Mouse (Mus musculus) spleen, postnatal 4 days (tissue): Measurements from ENCODE around the gene Ube3c.
A peak's percentile ranks its signal among the peaks of the same experiment; 100 is the strongest.
"Not testable (repeated sequence)": the region's sequence is repeated elsewhere in the genome, so short reads cannot be mapped to it uniquely, and the experiment has no call there.

Experiments used
- DNase-seq, 2 experiments: peaks; one replicate each; pipeline ENCODE4 v3.0.0; 2022; ENCODE audit warnings: low spot score in 2 of 2

Ube3c gene

GRCm38 (mm10) chr5:29568848-29569377, at the start of gene Ube3c:
Gene Ube3c (plus strand): TSS chr5:29569242.
- DNase-seq = peak; percentile 97 to 98

- no peak for DNase-seq
These were observed 8.9 kb upstream of the Ube3c start for GRCm38 (mm10) chr5:29560111-29560510.

DNA sequence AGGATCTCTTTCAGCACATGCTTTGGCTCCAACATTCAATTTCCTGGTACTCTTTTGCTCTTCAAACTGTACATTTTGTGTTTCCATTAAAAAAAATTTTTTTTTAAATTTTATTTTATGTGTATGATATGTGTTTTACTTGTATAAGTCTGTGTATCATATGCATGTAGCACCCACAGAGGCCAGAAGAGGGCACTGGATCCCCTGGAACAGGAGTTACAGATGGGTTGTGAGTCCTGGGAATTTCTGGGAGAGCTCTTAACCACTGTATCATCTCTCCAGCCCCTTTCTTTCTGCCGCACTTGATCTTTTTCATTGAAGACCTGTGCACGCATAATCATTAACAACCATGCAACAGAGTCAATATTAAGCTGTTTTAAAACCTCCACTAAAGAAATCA, 8.4 kb upstream of the Ube3c start:
- DNase-seq = no peak

DNA sequence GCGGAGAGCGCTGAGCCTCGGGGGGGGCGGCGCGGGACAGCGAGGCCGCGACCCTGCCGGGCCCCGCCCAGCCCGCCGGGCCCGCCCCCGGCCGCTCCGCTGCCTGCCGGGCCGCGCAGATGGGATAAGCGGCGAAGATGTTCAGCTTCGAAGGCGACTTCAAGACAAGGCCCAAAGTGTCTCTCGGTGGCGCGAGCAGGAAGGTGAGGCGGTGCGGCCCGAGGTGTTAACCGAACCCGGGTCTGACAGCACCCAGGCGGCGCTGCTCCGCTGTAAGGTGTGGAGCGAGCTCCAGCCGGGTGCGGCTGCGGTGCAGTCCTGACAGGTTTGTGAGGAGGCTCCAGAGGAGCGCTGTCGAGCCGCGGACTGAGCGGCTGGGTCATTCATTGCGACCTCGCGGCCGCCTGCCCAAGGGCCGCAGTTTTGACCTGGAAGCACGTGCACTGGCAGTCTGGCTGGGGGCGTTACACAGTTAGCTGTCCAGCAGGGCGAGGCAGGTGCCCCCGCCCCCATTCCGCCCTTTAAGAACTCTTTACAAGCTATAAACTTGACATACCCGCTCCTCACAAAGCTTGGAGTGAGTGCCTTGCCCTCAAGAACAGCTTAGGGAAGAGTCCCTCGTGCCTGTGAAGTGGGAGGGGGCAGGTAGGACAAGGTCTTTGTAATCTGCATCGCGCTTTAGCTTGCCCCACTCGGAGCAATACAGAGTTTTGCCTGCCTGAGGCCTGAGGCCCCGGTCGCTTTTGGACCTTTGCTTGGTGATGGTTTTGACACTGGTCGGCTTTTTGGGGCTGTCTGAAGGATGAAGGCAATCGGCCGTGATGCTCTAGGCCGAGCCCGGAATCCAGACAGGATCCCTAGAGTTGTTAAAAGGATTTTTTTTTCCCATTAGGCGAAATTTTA, 587 bp downstream of the Ube3c start:
- DNase-seq = no peak

DNA sequence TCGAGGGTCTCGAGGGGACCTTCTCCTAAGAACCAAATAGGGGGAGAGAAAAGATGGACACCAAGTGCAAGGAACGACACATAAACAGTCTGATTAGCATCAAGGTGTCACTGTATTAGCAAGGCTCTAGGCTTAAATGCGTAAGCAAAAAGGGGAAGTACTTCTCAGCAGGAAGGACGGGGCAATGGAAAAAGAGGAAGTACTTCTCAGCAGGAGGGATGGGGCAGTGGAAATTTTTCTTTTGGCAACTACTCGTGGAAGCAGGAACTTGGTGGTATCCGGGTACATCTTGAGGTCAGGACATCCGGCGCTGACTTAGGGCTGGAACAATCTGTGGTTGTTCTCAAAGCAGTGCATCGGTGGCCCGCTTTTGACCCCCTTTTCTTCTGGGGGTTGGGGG, 5.2 kb downstream of the Ube3c start:
- DNase-seq = not testable (repeated sequence)

DNA sequence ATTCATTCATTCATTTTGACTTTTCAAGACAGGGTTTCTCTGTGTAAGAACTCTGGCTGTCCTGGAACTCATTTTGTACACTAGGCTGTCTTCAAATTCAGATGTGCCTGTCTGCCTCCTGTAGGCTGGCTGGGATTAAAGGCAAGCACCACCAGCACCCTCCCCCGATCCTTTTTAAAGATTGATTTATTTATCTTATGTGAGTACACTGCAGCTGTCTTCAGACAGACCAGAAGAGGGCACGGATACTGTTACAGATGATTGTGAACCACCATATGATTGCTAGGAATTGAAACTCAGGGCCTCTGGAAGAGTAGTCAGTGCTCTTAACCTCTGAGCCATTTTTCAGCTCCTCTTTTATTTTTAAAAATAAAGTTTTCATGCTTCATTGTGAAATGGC, 6.0 kb downstream of the Ube3c start:
- no peak for DNase-seq

DNA sequence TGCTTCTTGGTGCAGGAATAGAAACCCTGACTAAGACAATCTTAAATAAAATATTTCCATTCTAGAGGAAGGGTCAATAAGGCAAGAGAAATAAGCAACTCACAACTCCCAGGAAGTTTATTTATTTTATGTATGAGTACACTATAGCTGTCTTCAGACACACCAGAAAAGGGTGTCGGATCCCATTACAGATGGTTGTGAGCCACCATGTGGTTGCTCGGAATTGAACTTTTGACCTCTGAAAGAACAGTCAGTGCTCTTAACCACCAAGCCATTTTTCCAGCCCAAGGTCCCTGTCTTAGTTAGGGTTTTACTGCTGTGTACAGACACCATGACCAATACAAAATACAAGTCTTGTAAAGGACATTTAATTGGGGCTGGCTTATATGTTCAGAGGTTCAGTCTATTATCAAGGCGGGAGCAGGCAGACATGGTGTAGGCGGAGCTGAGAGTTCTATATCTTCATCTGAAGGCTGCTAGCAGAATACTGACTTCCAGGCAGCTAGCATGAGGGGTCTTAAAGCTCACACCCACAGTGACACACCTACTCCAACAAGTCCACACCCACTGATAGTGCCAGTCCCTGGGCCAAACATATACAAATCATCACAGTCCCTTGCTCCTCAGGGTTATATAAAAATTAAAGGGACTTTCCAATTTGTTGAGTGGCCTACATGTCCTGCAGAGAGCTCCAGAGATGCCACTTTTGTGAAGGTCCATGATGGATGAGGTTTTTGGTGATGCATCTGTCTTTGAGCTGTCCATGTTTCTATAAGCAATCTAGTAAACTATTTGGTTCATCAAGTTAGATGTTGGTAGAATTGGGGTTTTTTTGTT, 9.0 kb downstream of the Ube3c start:
- DNase-seq = peak in 1 of 2 experiments; percentile 16

- no peak for DNase-seq
These were observed 15.0 kb downstream of the Ube3c start for GRCm38 (mm10) chr5:29583880-29584595.

GRCm38 (mm10) chr5:29592161-29592560, 23.1 kb downstream of the Ube3c start:
- DNase-seq = not testable (repeated sequence)

DNA sequence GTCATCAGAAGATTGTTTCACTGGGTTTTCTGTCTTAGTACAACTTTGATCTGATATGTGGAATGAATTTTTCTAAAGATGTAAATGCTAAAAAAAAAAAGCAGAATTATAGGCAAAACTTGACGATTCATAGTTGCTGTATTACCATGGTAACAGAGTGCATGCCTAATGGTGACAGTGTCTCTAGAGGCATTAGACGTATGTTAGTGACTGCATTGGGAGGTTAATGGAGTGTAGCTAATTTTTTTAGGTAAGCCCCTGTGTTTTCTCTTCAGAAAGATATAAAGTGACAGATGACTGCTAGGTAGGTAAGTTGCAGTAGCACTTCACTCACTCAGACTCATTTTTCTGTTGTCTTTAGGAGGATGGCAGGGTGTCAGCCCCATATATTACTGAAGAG, 37.5 kb downstream of the Ube3c start:
- DNase-seq = no peak

DNA sequence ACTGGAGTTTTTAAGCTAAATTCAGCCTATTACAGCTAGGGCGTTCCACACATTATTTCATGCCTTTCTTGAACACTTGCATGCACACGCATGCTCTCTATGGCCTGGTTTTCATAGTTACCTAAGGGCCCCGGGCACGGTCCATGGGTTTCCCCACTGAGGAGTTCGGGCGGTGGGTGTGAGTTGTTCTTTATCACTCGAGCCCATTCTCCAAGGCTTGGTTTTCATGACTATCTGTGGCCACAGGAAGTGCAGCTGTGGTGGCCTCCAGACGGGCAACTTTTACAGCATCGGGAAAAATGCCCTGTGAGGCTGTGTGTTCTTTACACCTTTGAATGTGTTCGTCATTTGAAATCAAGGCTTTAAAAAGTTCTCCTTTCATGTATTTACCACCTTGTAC, 56.6 kb downstream of the Ube3c start:
- DNase-seq = peak; percentile 31 to 68

DNA sequence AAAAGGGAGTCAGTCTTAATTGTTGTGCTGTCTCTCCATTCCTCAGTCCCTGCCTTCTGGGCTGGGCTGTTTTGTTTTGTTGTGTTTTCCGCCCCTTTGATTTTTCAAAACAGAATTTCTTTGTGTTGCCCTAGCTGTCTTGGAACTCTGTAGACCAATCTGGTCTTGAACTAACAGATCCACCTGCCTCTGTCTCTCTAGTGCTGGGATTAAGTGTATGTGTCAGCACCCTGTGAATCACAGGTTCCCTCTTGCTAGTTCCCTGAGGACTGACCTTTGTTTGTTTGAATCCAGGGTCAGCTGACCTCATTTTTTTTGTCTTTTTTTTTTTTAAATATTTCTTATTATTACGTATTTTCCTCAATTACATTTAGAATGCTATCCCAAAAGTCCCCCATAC, 60.9 kb downstream of the Ube3c start:
- no peak for DNase-seq

DNA sequence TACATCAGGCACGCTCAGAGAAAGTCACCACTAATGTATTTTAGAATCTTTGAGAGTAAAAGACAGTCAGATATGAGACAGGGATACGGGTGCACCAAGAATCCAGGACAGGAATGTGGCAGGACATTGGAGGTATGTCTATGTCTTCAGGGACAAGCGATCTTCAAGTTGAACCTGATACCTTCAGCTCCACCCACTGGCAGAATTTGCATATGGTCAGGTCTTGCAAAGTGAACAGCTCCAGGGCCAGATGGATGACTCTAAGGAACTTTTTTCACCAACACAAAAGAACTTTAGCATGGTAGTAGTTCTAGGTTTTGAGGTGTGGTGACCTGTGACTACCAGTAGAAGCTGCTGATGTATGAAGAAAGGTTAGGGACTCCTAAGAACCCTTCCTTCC, 62.7 kb downstream of the Ube3c start:
- no peak for DNase-seq

DNA sequence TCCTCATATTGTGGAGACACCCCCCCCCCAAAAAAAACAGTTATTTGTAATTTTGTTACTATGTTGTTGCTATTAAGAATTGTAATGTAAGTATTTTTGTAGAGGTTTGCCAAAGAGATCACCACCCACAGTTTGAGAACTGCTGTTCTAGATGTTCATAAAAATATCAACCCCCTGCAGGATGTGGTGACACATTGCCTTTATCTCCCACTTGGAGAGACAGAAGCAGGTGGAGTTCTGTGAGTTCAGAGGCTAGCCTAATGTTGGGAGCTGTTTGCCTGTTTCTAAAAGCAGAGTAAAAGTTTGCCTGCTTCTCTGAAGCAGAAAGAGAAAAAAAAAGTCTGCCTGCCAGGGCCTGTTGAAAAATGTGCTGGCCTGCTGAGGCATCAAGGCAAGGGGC, 67.3 kb downstream of the Ube3c start:
- DNase-seq = peak in 1 of 2 experiments; percentile 18

GRCm38 (mm10) chr5:29636884-29637283, 67.8 kb downstream of the Ube3c start:
- DNase-seq = no peak

DNA sequence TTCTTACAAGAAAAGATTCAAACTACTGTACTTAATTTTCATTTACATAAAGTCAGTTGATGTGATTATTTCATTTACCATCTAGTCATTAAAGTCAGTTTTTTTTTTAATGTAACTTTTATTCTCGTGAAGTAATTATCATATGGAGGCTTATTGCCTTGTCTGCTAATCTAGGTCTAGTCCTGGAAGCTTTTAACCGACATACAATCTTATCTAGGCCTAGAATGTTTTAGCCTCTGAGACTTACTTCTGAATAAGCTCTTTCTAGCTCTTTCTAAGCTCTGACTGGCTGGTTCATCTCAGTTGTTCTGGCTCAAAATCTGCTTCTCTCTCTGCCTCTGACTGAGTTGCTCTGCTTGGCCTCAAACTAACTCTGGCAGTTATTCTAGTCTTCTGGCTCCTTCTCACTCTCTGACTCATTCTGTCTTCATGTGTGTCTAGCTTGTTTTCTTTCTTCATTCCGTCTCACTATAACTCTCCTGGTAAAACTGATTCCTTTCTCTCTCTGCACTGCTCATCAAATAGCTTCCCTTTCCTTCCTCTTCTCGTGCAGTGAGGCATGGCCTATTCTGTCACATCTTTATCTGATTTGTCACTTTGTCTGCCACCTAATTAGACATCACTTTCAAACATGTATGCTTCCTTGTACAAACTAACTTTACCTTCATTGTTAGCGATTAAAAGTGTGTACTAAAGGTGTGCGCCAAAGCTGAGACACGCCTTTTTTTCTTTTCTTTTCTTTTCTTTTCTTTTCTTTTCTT, 72.3 kb downstream of the Ube3c start:
- no peak for DNase-seq

GRCm38 (mm10) chr5:29651696-29652095, 82.7 kb downstream of the Ube3c start:
- DNase-seq = no peak

DNA sequence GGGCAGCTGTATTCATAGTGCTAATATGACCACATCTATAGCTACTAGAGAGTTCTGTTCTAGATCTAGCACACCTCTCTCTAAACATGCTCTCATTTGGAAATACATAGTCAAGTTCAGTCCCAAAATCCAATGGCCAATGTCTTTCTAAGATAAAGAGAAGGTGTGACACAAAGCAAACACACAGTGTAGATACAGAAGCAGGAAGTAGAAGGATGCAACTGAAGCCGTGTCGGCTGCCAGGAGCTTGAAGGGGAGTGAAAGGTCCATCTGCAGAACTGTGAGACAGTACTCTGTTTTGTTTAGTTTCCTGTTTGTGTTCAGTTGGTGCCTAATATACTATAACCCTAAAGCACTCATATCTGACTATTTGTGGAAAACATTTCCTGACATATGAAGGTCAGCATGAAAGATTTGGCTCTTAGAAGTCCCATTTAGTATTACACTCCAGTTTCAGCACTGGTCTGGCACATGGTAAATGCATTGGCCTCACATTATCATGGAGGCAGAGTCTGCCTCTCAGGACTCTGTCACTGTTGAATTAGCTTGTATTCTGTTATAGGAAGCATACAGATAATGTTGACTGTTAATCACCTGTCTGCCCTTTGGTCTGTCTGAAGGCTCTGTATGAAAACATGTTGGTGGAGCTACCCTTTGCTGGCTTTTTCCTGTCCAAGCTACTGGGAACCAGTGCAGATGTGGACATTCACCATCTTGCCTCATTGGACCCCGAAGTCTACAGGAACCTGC, 88.7 kb downstream of the Ube3c start:
- no peak for DNase-seq

DNA sequence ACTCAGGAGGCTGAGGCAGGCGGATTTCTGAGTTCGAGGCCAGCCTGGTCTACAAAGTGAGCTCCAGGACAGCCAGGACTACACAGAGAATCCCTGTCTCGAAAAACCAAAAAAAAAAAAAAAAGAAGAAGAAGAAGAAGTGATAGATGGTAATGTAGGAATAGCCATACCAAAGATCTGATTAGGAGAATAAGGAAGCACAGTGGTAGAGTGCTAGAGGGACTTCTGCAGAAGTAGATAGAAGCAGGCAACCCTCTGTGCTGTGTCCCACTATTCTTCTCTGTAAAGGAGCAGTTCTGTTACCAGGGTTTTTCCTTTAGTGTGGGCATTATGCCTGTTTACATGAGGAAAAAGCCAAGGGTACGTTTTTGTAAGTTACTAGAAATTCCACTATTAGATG, 92.2 kb downstream of the Ube3c start:
- not testable (repeated sequence) for DNase-seq

DNA sequence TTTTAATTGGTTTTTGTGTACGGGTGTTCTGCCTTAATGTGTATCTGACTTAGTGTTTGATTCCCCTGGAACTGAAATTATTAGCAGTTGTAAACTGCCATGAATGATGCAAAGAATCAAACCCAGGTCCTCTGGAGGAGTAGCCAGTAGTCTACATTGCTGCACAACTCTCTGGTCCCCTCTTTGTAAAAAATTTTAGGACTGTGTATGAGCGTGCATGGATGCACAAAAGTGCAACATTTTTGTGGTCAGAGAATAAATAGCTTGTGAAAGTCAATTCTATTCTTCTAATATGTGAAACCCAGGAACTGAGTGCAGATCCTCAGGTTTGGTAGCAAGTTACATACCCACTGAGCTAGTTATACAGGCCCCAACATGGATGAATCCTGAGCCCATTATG, 96.3 kb downstream of the Ube3c start:
- DNase-seq = no peak
